Mouse (Mus musculus) ES-Bruce4 (cell line): Measurements from ENCODE around the gene Ninl.

ENCODE experiments used
- CTCF ChIP-seq: IDR thresholded peaks from one replicate; pipeline ENCODE4 v1.8.1; 2011; ENCODE audit warnings: low read depth, low read length
- POLR2A ChIP-seq: IDR thresholded peaks from one replicate; pipeline ENCODE4 v1.8.1; 2011; ENCODE audit warnings: low read length; ENCODE audit not compliant: insufficient read depth

DNA sequence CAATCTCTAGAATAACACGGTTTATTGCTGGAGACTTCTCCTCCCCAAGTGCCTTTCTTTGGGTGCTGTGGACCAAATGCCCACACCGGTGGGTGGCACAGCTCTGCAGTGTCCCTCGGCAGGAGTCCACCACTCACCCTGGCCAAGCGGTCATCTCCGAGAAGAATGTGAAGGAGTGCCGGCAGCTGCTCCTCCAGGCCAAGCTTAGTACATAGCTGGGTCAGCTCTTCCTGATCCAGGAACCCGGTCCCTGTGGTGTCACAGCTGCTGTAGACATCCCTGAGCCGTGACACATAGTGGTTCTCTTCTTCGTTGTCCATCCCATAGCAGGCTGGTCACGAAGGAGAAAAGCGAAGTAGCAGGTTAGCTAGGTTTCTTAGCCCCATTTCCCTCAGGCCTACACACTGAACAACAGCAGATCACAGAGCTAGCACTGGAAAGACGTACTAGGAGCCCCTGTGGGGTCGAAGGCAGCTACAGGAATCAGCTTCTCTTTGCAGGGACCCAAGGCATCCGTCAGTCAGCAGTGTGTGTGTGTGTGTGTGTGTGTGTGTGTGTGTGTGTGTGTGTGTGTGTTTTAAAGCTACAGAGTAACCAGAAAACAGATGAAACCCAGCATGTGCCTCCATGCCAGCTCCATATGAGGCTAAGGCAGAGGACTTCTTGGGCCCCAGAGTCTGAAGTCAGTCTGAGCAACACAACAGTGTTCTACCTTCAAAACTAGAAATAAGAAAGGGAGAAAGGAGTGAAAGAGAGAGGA, 59.1 kb downstream of the Ninl start:
- TF ChIP-seq CTCF, result no peak
- no peak for TF ChIP-seq POLR2A
